9 mouse cellular contexts compared by ENCODE assay signal in genomic region chr4:68953667-68954321, GRCm38 (mm10). TPM values are rescaled to one million over a fixed set of nuclear protein-coding genes. Genes with fewer than 3 reads are reported as not detected.
DNase-seq lines count a peak whose midpoint lies in the region; ATAC-seq and TF ChIP-seq lines count a peak whose summit lies in the region.
"Had no signal": no experiment of that assay in that cellular context is flagged by ENCODE, and none has a peak within 500 bp of the region (broad histone marks: within the 10 kb centered on the region; RNA-seq: fewer than 3 reads in every experiment).

No protein-coding gene starts in this region.

- peak overlapping the region; percentile 54 for H3K4me3 ChIP-seq in heart, embryonic 11.5 days (ENCODE audit: low read depth, low read length)
- H3K4me3 ChIP-seq in intestine, postnatal 0 days (ENCODE audit: low read depth, low read length): peak overlapping the region; percentile 39
- H3K4me3 ChIP-seq in stomach, embryonic 14.5 days (ENCODE audit: low read depth, low read length): peak overlapping the region; percentile 55

- no peak overlapping the region for H3K27ac ChIP-seq in heart, embryonic 11.5 days (ENCODE audit: low read depth, low read length)
- no peak overlapping the region for H3K27ac ChIP-seq in intestine, postnatal 0 days (ENCODE audit: low read depth, low read length)
- no peak overlapping the region for H3K27ac ChIP-seq in stomach, embryonic 14.5 days (ENCODE audit: low read length)

- H3K36me3 ChIP-seq in heart, embryonic 11.5 days (ENCODE audit: control insufficient read depth, insufficient read depth, low read length): no peaks in the 10 kb centered on the region
- no peaks in the 10 kb centered on the region for H3K36me3 ChIP-seq in intestine, postnatal 0 days (ENCODE audit: control insufficient read depth, insufficient read depth)
- H3K36me3 ChIP-seq in stomach, embryonic 14.5 days (ENCODE audit: control insufficient read depth, insufficient read depth, low read length): no peaks in the 10 kb centered on the region

- no peak overlapping the region for H3K9ac ChIP-seq in heart, embryonic 11.5 days (ENCODE audit: low read depth, low read length)
- no peak overlapping the region for H3K9ac ChIP-seq in intestine, postnatal 0 days (ENCODE audit: low read depth, low read length)
- H3K9ac ChIP-seq in stomach, embryonic 14.5 days (replicated peaks; ENCODE audit: low read depth, low read length): peak overlapping the region; percentile 11; the same call in 1 of the 2 replicates

- no peaks in the 10 kb centered on the region for H3K9me3 ChIP-seq in heart, embryonic 11.5 days (replicated peaks; ENCODE audit: control insufficient read depth, low read length)
- no peaks in the 10 kb centered on the region for H3K9me3 ChIP-seq in intestine, postnatal 0 days (ENCODE audit: control insufficient read depth)
- H3K9me3 ChIP-seq in stomach, embryonic 14.5 days (ENCODE audit: control insufficient read depth, low read depth, low read length): no peaks in the 10 kb centered on the region

- ATAC-seq in heart, embryonic 11.5 days (replicated peaks; ENCODE audit: insufficient number of reproducible peaks, low FRiP score, low TSS enrichment): 0 out of 2 replicates have a peak, but pooled peaks have one; percentile 15
- ATAC-seq in intestine, postnatal 0 days: no peak
- no peak; the same call in 1 of the 2 replicates for ATAC-seq in stomach, embryonic 14.5 days (ENCODE audit: insufficient number of reproducible peaks, insufficient read depth, low FRiP score, low read depth)
- ATAC-seq in frontal cortex, adult (ENCODE audit: low TSS enrichment): no peak

- no peak for DNase-seq in heart, postnatal 25 days (ENCODE audit: low spot score)
- peak; percentile 57 for DNase-seq in right cerebral cortex, postnatal 10 days (ENCODE audit: low spot score in 2 of 2)
- DNase-seq in right cerebral cortex, postnatal 25 days: no peak
- no peak for DNase-seq in c-Kit-positive CD71-positive TER-119-positive erythroid progenitor cells, embryonic 14.5 days (ENCODE audit: low spot score)

- WGBS in heart, embryonic 11.5 days (ENCODE audit: insufficient replicate concordance): under 1% methylated on average over 40 of the region's 40 CpGs
- under 1% methylated on average over 40 of the region's 40 CpGs for WGBS in intestine, postnatal 0 days
- WGBS in stomach, embryonic 14.5 days: 0% methylated on average over 39 of the region's 40 CpGs

- H3K27me3 ChIP-seq in heart, embryonic 11.5 days (ENCODE audit: control insufficient read depth, insufficient read depth, low read length): peaks cover 18% of the 10 kb centered on the region
- H3K27me3 ChIP-seq in intestine, postnatal 0 days (replicated peaks; ENCODE audit: control insufficient read depth, insufficient read depth, low read length): no peaks in the 10 kb centered on the region; the same call in 1 of the 2 replicates
- H3K27me3 ChIP-seq in stomach, embryonic 14.5 days (ENCODE audit: control insufficient read depth, insufficient read depth, low read length): no peaks in the 10 kb centered on the region

- peak overlapping the region; percentile 86 for H3K4me2 ChIP-seq in heart, embryonic 11.5 days
- H3K4me2 ChIP-seq in intestine, postnatal 0 days (replicated peaks; ENCODE audit: low read depth): peak overlapping the region; percentile 68
- peak overlapping the region; percentile 75 for H3K4me2 ChIP-seq in stomach, embryonic 14.5 days (replicated peaks; ENCODE audit: low read depth, low read length)

- intact Hi-C loops in heart, postnatal 25 days (cut with DNase I): no loop called here

- TF ChIP-seq CTCF in intestine, postnatal 0 days (IDR thresholded peaks at IDR 0.05; ENCODE audit: low read depth): no peak

- H3K4me1 ChIP-seq in heart, embryonic 11.5 days (ENCODE audit: control insufficient read depth, insufficient read depth, low read length): no peaks in the 10 kb centered on the region
- no peaks in the 10 kb centered on the region for H3K4me1 ChIP-seq in intestine, postnatal 0 days (replicated peaks; ENCODE audit: control insufficient read depth, insufficient read depth, low read length)
- H3K4me1 ChIP-seq in stomach, embryonic 14.5 days (ENCODE audit: control insufficient read depth, insufficient read depth, low read length): no peaks in the 10 kb centered on the region

RNA-seq across cellular contexts. Expression of gene Brinp1, which starts 0.4 kb away (rescaled TPM):
- 2.7 and 4.1 TPM in 2 replicates for polyA plus RNA-seq in heart, embryonic 11.5 days (2014; fragmentation: Nextera tagmentation; extraction: Ambion mirVana)
- under 1 TPM; 0.10 to 0.14 TPM for total RNA-seq in heart, postnatal 25 days (2021)
- 0.95 and 1.2 TPM in 2 replicates for polyA plus RNA-seq in intestine, postnatal 0 days (2015; fragmentation: Nextera tagmentation; extraction: Ambion mirVana)
- 17.3 and 18.9 TPM in 2 replicates for polyA plus RNA-seq in stomach, embryonic 14.5 days (2014; fragmentation: Nextera tagmentation; extraction: Ambion mirVana)
- total RNA-seq: MEL had no signal

Comparison
In these comparisons a context has a peak if more than half of its experiments do, and no peak if none do; other contexts are left out.
1. DNase-seq: peak in right cerebral cortex, postnatal 10 days (2 of 2); none in heart, postnatal 25 days (single experiment), right cerebral cortex, postnatal 25 days (single experiment) and c-Kit-positive CD71-positive TER-119-positive erythroid progenitor cells, embryonic 14.5 days (single experiment).
2. Peak in every context shown above with its lines, with median percentiles within 50 percentile points of each other: H3K4me2 ChIP-seq and H3K4me3 ChIP-seq.